Mouse (Mus musculus) lung, adult 2 months (tissue): ENCODE measurements around the gene Tmem192. TPM values are rescaled to one million over a fixed set of nuclear protein-coding genes. Genes with fewer than 3 reads are reported as not detected.

Source experiments
- DNase-seq: peaks from one replicate; pipeline ENCODE4 v3.0.0; 2022
- H3K4me1 ChIP-seq: fragments of 200-500 bp; 2 replicates; pipeline ENCODE4 v1.6.1; 2011; ENCODE audit warnings: low read length; ENCODE audit not compliant: control insufficient read depth, insufficient read depth
- H3K4me3 ChIP-seq: fragments of 200-500 bp; replicated peaks from 2 replicates; pipeline ENCODE3; 2011; ENCODE audit warnings: low read depth, mild to moderate bottlenecking, control low read depth, low read length; ENCODE audit errors: extremely low read depth
- CTCF ChIP-seq: fragments of 200-500 bp; IDR thresholded peaks from 2 replicates; pipeline ENCODE4 v1.5.1; 2011; ENCODE audit warnings: mild to moderate bottlenecking, low read length, control low read depth; ENCODE audit not compliant: insufficient read depth
- POLR2A ChIP-seq: fragments of 200-500 bp; IDR thresholded peaks from 2 replicates; pipeline ENCODE4 v1.6.1; 2011; ENCODE audit warnings: low read depth, mild to moderate bottlenecking, control low read depth, low read length, borderline replicate concordance; ENCODE audit errors: extremely low read depth
- WGBS: fragments of 180-500 bp; shearing (Covaris S2); methylation state at CpG from one replicate; pipeline ENCODE4 v1.1.7; 2018; 5-methylcytosine and 5-hydroxymethylcytosine counted together
- polyA plus RNA-seq: library from polyadenylated mRNA; depleted of rRNA; stranded (reverse); fragments of >200 nt; gene quantifications from 2 replicates; pipeline ENCODE4 v1.2.3, GENCODE M21; 2012

The Tmem192 gene
- polyA plus RNA-seq, 1 experiment = 31.7 TPM

DNA sequence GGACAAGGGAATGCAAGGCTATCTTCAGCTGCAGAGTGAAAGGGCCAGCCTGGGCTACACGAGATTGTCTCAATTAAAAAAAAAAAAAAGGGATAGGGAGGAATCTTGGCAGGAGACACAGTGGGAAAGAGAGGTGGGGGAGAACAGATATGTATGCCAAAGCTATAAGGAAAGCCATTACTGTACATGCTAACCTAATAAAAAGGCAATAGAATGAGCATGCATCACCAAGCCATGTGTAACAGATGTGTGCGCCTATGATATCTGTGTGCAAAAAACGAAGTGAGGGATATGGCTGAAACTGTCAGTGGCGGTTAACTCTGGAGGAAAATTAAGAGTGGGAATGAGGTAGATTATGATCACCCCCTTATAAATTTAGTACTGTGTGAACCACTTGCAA lies 21.2 kb upstream of the Tmem192 start:
- no peak for TF ChIP-seq POLR2A
- no peak for DNase-seq
- Histone ChIP-seq H3K4me1 (no peaks in the 10 kb centered on the region), H3K4me3 (no peak overlapping the region)
- 84% methylated on average over 4 of the region's 4 CpGs for WGBS

DNA sequence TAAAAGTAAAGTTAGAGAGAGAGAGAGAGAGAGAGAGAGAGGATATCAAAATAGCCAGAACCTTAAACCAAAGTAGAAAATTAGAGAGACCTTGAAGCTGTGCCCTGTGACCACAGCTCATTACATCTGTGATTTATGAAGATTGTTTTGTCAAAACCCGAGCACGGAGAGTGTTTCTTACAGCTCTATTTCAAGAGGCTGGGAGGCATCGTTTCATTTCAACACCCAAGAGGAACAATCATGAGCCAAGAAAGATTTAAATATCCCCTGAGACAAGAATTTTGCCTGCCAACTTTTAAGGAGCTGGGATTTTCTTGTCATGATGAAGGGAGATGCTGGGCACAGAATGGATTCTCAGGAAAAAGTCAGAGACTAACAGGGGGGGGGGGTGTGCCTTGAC lies 20.6 kb upstream of the Tmem192 start:
- no peaks in the 10 kb centered on the region for H3K4me1 ChIP-seq
- no peak for TF ChIP-seq CTCF
- TF ChIP-seq POLR2A = no peak
- H3K4me3 ChIP-seq = no peak overlapping the region
- DNase-seq = no peak
- 41% methylated on average over 3 of the region's 3 CpGs for WGBS

DNA sequence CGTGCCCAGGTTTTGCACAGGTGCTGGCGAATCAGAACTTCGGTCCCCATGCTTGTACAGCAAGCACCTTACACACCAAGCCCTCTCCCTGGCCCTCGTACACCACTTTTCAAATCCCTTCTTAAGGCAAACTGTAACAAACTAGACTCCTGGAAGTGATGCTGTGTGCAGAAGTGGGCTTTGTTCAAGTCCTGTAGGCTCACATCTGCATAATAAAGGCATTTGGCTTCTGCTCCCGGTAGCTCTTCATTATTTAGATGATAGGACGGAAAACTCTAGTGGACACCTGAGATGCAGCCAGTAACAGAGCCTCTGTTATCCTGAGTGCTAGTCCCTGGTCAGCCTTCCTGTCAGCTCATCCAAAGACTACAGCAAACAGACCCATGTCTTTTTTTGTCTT lies 18.0 kb upstream of the Tmem192 start:
- Histone ChIP-seq H3K4me1 (no peaks in the 10 kb centered on the region), H3K4me3 (no peak overlapping the region)
- no peak for DNase-seq
- WGBS = 89% methylated on average over 6 of the region's 6 CpGs
- no peak for TF ChIP-seq POLR2A
- no peak for TF ChIP-seq CTCF

DNA sequence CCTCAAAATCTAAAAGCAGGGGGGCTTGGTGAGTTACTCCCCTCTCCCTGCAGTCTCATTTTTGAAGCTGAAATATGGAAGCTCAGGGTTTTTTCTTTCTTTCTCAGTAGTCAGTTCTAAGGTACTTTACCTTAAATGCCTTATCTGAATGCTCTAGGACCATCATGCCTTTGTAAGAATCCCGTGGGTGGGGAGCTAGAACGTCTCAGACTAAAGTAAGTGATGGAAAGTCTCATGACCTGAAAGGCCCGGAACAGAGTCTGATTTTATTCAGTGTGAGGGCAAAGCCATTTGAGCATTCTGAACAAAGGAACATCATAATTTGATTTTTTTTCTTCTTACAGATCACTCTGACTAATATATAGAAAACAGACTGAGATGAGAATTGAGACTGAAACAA lies 12.0 kb upstream of the Tmem192 start:
- TF ChIP-seq POLR2A = no peak
- TF ChIP-seq CTCF = no peak
- Histone ChIP-seq H3K4me1 (no peaks in the 10 kb centered on the region), H3K4me3 (no peak overlapping the region)
- 61% methylated on average over 3 of the region's 3 CpGs for WGBS
- DNase-seq = no peak

DNA sequence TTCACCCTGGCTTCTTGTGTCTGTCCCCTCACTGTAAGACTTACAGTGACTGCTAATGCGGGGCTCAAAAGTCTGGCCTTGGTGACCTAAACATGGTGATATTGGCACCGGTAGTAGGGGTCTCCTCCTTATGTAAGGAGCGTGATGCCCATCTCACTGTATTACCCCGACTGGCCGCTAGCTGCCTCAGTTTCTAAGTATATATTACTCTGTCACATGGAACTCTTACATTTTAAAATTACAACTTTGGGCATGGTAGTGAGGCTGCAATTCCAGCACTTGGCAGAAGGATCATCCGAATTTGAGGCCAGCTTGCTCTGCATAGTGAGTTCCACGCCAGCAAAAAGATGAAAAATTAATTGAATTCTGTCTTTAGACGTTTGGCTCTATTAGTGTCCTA lies 6.0 kb upstream of the Tmem192 start:
- no peak overlapping the region for H3K4me3 ChIP-seq
- 75% methylated on average over 8 of the region's 8 CpGs for WGBS
- no peaks in the 10 kb centered on the region for H3K4me1 ChIP-seq
- no peak for TF ChIP-seq POLR2A
- no peak for TF ChIP-seq CTCF
- no peak for DNase-seq

DNA sequence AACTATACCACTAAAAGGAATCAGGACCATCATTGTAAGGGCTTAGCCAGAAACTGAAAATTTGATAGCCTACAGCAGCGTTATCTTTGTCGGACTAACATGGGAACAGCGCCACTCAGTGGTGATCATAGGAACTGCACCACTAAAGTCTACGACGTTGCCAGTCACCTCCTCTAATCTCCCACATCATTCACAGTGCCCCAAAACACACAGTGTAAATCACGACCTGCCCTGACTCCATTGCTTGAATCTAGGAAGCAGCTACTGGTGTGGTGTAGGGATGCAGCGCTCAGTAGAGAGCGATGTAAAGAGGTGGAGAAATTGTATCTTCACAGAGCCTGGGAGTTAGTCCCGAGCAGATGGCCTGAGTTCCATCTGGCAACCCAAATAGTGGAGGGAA lies 5.5 kb upstream of the Tmem192 start:
- Histone ChIP-seq H3K4me3 (no peak overlapping the region), H3K4me1 (no peaks in the 10 kb centered on the region; the same call in 1 of the 2 replicates)
- 10% methylated on average over 9 of the region's 9 CpGs for WGBS
- TF ChIP-seq POLR2A = no peak
- peak; percentile 82 for TF ChIP-seq CTCF
- DNase-seq = peak; percentile 74

DNA sequence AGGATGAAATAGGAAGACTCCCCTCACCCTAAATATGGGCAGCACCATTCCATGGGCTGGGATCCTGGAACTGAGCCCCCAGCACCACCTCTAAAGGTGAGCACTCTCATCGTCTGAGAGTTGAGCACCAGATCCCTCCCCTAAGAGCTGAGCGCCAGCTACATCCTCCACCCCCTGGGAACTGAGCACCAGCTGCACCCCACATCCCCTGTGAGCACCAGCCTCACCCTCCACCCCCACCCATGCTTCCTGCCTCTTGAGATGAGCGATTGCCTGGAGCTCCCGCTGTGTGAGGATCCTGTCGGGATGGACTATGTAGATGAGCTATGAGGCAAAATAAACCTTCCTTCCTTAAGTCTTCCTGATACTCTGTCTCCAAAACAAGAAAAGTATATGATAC lies 4.0 kb upstream of the Tmem192 start:
- no peak for TF ChIP-seq CTCF
- no peak for TF ChIP-seq POLR2A
- Histone ChIP-seq H3K4me3 (no peak overlapping the region), H3K4me1 (no peaks in the 10 kb centered on the region; the same call in 1 of the 2 replicates)
- DNase-seq = no peak
- WGBS = 13% methylated on average over 5 of the region's 5 CpGs

DNA sequence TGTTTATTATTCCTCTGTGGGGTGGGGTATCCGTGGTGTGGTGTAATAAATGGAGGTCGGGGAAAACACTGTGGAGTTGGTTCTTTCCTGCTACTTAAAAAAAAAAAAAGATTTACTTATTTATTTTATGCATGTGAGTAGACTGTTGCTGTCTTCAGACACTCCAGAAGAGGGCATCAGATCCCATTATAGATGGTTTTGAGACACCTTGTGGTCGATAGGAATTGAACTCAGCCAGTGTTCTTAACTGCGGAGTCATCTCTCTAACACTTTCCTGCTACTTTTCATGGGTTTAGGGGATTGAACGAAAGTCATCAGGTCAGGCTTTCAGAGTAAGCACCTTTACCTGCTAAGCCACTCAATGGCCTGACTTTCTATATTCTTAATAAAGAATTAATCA lies 2.2 kb upstream of the Tmem192 start:
- WGBS = 26% methylated on average over 5 of the region's 5 CpGs
- DNase-seq = no peak
- no peak overlapping the region for H3K4me3 ChIP-seq
- no peak for TF ChIP-seq POLR2A
- no peak for TF ChIP-seq CTCF
- no peaks in the 10 kb centered on the region; the same call in 1 of the 2 replicates for H3K4me1 ChIP-seq

DNA sequence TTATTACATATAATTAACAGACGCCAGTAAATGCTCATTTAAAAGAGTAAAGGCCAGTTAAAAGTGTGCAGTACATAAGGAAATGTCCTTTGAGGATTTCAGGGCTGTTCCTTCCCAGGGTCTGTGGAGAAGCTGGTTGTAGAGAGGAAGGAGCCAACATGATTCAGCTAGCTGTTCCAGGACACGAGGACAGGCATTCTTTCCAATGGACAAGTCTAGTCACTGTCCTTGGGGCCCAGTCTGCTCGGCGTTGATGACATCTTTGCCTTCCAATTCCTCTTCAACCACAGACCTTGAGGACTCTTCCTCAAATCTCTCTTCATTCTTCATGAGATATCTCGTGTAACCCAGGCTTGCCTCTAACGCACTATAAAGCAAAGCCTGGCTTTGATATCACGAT lies 1.4 kb upstream of the Tmem192 start:
- 76% methylated on average over 7 of the region's 7 CpGs for WGBS
- TF ChIP-seq POLR2A (no peak), CTCF (no peak)
- DNase-seq = no peak
- Histone ChIP-seq H3K4me3 (no peak overlapping the region), H3K4me1 (no peaks in the 10 kb centered on the region; the same call in 1 of the 2 replicates)

DNA sequence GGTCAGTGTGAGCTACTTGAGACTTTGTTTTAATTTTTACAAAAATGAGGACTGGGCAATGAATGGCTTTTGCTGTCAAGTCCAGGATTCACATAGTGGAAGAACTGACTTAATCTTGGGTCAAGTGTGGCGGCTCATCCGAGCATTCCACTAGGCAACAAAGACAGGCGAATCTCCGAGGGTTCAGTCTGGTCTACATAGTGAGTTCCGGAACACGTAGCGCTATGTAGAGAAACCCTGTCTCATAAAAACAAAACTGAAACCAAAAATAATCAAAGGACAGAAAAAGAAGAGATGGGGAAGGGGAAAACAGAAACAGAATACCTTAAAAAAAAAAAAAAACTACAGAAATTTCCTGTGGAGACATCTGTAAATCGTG lies 555 bp upstream of the Tmem192 start:
- TF ChIP-seq CTCF (no peak), POLR2A (no peak)
- WGBS = 36% methylated on average over 8 of the region's 8 CpGs
- Histone ChIP-seq H3K4me3 (peak overlapping the region; percentile 77), H3K4me1 (no peaks in the 10 kb centered on the region; the same call in 1 of the 2 replicates)
- DNase-seq = no peak

DNA sequence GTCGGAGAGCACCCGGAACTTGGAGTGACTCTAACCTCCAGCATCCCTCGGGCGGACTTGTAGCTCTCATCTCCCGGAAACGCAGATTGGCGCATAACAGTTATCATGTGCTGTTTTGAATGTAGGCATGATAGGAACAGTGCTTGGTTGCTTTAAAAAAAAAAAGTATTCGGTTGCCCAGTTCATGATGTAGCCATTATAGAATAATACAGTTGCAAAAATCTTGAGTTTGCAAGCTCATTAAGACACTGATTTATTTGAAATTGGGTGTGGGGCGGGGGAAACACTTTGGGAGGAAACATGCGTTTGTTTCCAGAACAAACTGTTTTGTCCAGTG lies 681 bp downstream of the Tmem192 start:
- Histone ChIP-seq H3K4me1 (no peaks in the 10 kb centered on the region; the same call in 1 of the 2 replicates), H3K4me3 (peak overlapping the region; percentile 77)
- DNase-seq = no peak
- WGBS = 3% methylated on average over 10 of the region's 10 CpGs
- TF ChIP-seq POLR2A = no peak
- no peak for TF ChIP-seq CTCF

DNA sequence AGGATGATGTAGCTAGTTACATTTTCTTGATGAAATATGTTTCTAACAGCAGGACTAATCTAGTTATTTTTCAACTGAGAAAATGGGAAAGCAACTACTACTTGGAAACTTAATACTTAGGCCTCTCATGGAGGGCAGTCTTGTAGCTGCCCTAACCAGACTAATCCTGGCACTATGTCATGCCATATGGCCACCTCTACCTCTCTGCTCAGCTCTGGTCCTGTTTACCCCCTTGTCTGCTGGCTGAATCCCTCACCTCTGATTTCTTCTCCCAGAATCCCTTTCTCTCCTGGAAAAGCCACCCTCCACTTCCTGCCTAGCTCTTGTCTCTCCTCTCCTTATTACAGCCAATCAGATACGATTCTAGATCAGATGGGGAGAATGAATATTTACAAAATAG lies 1.4 kb downstream of the Tmem192 start:
- no peak for TF ChIP-seq POLR2A
- TF ChIP-seq CTCF = no peak
- WGBS = 75% methylated on average over 1 of the region's 1 CpGs
- DNase-seq = no peak
- Histone ChIP-seq H3K4me3 (no peak overlapping the region), H3K4me1 (no peaks in the 10 kb centered on the region; the same call in 1 of the 2 replicates)
